Mouse (Mus musculus) neural tube, embryonic 10.5 days (tissue): ENCODE results near the gene Dph1.
A peak's percentile ranks its signal among the peaks of the same experiment; 100 is the strongest.
"Not testable (repeated sequence)": the region's sequence is repeated elsewhere in the genome, so short reads cannot be mapped to it uniquely, and the experiment has no call there.

Experiments
- DNase-seq: peaks from one replicate; pipeline ENCODE4 v3.0.0-alpha.2; 2017; ENCODE audit warnings: low spot score; ENCODE audit errors: extremely low spot score

Dph1 gene

DNA sequence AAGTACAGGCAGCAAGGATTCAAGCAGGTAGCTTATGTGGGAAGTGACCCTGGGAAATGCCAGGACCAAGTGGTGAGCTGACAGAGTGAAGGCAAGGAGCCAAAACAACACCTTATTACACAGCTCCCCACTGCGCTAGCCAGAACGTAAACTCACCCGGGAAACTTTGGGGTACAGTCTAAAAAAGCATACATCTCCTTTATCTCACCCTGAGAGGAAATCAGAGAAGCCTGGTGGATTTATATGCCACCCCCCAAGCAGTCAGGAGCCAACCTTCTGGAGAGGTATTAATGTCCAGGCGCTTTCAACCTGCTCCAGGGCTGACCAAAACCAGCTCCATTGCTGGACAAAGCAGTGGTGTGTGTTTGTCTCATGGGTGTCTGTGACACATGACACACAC is 12.9 kb upstream of the Dph1 start:
- no peak for DNase-seq

DNA sequence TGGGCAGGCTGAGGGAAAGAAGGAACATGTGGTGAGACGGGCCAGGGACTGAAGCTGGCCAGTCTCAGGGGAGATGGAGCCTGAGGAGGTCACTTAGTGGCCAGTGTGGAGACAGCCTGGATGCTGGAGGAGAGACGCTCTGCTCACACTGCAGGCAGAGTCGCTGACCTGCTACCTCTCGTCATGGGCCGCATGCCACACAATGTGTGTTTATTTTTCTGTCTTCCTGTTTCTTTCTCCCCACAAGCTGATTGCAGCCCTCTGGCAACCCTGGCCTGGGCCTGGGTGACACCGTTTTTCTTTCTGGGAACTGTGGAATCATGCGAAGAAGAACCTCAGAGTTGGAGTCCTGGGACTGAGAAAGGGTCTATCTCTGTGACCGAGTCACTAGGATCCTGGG is 10.7 kb upstream of the Dph1 start:
- no peak for DNase-seq

DNA sequence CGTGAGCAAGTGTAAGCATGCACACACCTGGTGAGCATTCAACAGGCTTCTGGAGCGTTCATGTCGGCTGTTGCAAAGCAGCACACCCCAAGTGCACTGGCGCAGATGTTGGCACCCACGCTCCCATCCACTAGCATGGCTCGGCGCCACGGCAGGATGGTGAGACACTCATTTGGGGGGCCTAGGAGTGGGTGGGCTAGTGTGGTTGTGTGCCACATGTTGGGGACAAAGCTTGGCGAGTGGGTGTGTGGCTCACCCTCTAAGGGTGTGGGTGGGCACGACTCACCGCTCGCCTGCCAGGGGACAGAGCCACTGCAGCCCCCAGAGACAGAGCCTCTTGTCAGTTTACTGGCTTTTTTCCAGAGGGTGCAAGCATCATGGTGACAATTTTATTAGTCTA is 9.9 kb upstream of the Dph1 start:
- no peak for DNase-seq

DNA sequence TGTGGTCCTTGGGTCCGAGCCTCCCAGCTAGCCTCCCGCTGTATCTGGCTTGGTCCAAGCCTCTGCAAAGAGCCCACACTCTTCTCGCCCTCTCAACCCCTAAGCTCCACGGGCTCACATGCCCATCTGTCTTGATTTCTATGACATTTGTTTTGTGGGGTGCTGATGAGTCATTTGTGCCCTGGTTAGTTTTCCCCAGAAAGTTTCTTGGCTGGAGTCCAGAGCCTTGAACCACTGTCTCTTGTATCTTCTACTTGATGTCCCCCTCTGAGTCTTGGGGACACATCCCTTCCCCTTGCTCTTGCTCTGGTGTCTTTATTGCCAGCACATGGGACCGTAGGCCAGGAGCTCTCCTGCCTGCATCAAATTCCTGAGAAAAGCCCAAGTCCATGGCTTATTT is 8.9 kb upstream of the Dph1 start:
- DNase-seq: no peak

DNA sequence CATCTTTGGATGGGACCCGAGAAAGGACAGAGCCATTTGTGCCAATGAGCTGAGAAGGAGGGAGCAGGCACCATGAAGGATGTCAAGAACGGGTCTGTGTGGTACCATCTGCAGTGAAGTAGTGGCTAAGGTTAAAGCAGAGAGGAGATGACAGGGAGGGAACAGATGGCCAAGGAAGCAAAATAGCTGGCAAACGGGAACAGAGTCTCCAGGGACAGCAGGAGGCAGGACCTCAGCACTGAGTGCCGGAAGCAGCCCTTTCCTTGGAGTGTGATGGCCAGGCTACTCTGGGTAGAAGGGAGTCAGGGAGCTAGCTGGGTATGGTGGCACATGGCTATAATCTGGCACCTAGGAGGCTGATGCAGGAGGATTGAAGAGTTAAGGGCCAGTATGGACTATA is 7.8 kb upstream of the Dph1 start:
- DNase-seq: no peak

DNA sequence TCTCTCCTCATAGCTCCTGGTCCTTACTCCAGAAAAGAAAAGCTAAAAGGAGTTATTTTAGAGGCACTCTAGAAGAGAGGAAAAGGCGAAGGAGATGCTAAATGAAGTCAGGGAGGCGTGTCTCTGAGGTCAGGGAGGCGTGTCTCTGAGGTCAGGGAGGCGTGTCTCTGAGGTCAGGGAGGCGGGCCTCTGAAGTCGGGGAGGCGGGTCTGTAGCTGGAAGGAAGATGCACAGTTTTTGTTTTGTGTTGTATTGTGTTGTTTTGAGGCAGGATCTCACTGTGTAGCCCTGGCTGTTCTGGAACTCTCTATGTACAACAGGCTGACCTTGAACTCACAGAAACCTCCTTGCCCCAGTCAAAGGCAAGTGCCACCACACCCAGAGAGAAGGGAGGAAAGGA is 6.9 kb upstream of the Dph1 start:
- DNase-seq: no peak

DNA sequence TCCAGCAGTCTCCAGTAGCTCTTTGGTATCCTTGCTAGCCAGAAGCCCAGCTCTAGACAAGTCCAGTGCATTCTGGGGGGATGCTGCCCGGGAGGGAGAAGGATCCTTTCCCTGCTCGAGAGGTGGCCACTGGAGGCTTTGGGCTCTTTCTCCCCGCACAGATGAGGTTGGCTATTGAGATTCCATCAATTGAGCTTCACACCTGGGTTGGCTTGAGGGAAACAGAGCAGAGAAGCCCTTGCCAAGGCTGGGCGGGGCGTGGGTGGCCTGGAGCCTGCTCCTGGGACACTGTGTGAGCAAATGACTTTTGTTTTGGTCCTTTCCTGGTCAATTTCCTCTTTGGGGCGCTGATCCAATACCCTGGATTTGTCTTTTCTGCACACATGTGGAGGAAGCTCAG is 5.1 kb upstream of the Dph1 start:
- no peak for DNase-seq

DNA sequence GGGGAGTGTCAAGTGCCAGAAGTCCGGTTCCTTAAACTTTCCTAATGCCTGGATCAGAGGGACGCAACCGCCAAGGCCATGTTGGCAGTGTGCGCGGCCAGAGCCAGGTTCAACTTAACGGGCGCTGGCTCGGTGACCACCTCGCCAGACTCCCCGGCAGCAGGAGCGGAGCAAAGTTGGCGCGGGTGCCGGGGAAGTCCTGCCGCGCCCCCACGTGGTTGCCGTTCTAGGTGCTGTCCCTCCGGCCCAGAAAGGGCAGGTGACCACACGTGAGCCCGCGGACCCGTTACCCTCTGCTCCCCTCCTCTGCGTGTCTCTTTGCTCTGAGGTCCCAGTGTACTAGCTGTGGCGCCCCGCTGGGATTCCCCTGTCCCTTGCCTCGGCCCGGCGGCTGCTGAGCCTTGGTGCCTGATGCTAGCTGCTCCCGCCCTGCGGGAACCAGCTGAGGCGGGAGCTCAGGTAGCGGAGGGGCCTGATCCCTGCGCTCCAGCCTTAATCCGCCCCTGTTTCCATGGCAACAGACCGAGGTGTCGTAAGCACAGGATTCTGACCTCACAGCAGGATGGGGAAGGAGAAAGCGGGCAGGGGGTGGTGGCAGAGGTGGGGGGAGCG is 3.9 kb upstream of the Dph1 start:
- no peak for DNase-seq

DNA sequence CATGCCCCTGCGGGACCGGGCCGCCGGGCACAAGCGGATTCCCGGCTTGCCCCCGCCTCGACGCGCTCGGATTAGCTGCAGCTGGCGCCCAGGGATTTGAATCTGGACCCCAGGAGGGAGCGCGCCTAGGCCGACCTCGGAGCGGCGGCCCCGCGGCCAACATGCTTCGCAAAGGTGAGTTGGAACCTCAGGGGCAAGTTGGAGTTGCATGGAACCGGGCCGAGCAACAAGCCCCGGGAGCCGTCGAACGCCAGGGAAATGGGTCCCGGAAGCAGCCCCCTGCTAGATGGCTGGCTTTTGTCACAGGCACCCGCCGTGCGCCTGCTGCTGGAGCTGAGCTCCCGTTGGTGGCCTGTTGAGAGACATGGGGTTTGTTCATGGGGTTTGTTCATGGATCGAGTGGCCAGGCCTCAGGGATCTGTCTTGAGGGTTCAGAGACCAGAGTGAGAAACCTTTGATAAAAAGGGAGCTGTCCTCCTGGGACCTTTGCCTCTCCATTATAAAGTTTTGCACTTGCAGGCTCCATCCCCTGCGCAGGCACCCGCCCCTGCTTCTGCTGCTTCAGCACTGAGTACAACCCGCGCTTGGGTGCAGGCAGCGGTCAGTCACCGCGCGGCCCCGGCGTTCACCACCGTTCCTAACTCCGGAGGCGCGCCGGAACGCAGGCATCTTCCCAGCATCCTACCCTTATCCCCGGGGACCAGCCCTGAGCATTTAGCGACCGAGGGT is 3.2 kb upstream of the Dph1 start:
- DNase-seq: peak; percentile 63

DNA sequence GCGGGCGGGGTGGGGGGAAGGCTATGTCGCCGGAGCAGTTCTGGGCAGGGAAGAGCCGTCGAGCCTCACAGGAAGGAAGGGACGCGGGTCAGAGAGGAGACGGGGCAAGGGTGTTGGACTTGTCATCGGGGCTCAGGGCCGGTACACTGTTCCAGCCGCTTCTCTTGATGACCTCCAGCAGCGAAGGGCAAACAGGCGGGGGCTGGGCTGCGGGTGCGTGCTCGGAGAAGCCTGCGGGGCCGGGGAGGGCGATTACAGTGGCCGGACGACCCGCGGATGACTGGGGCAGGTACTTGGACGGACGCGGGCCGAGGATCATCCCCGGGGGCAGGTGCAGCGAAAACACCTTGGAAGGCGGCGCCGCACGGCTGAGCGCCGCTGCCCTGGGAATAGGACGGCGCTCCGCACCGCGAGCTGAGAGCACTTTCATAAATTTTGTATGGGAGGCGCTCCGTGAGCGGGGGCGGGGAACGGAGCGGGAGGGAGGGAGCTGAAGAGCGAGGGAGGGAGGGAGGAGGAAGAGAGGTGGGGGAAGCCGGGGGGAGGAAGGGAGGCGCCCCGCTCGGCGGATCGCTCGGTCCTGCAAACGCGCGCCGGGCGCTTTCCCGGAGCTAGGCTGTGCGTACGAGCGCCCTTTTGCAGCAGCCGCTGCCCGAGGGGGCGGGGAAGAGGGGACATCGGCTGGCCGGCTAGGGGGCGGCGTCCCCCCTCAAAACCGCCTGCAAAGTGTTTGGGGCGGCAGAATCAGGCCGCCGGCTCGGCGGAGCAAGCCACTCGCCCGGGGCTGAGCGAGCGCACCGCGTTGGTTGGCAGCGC is 2.4 kb upstream of the Dph1 start, which contains the start of gene Rtn4rl1:
Rtn4rl1 (plus strand) TSS at position 528 of the 816 bp plus-strand sequence.
- DNase-seq: peak; percentile 62

DNA sequence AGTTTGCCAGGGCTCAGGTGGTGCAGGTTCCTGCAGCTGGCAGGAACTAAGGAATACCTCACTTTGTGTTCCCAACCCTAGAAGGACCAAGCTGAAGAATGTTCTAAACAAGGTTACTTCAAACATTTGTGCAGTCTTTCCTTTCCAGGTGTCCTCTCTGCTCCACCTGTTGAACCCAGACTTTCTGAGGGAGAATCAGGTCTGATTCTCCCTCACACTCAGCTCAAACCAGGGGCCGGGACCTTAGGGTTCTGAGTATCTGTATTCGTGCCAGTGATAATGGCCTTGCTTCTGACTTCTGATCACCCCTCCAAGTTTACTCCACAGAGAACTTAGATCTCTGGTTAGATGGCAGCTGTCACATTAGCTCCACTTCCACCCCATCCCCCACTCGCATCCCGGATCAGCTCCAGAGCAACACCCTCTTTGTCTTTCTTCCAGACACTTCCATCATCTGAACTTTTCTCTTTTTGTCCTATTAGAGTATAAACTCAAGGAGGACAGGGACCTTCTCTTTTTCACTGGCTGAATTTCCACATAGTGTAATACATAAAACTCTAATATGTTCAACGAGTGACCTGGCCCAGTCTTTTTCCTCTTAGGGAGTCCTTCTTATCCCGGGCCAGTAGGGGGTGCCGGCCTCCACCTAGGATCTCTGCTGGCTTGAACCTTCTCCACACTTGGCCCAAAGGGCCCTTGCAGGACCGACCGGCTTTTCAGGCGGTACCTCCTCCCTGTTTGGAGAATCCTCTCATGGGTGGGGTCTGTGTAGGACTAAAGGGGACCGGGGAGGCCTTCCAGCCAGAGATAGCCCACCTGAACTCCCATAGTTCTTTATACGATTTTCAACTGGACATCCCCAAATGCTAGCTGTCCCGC is 1.5 kb upstream of the Dph1 start:
- peak; percentile 71 for DNase-seq

DNA sequence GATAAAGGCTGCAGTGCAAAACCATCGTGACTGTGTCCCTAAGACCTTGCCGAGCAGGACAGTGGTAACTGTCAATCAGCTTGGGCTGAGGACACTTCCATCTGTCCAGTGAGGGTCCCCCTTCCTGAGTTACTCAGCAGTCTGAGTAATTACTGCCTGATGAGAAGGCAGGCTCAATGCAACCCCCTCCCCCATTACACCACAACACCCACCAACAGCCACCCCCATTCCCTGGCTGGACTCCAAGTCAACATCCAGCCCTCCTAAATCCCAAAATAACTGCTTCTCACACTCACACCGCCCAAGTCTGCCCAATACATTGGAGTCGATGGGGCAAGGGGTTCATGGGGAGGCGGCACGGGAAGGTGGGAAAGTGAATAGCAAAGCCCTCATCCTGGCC is 800 bp upstream of the Dph1 start:
- no peak for DNase-seq

DNA sequence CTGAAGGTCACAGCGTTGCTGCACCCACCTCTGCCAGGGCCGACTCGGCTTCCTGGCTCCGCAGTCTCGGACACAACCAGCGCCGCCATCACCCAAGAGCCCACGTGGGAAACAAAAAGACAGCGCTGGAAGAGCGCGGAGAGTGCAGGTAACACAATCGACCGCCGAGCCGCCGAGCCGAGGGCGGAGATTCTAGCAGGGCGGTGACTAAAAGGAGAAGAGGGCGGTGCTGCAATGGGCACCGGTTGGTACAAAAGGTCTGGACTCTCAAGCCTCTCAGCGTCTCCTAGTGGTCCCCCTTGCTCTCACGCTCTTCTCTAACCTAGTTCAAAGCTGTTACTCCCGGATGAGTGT is 693 bp downstream of the Dph1 start:
- peak; percentile 84 for DNase-seq

DNA sequence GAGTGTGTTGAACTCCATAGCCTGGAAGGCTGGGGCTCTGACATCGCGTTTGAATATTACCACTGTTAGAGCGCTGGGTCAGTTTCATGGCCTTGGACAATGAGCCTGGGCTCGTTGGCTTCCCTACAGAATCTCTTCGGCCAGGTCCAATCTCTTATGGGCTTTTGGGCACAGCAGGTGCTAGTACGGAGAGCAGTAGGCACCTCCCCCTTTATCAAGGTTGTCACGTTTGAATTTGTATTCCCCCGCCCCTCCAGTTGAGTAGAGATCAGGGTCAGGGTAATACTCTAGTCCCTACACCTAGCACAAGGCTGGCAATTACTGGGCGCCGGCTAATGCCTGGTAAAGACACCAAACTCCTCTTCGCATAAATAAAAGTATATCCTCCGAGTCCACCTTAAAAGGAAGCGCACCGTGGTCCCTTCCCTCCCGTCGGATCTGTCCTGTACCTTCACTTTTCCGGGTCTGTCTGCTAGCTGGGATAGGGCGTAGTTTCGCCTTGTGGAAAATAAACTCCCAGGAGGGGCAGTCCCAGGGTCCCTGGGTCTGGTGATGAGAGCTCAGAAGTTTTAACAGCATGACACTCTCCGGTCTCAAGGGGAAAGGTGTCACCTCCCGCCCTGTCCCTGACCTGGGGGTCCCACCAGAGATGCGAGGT is 1.2 kb downstream of the Dph1 start:
- peak; percentile 26 for DNase-seq

DNA sequence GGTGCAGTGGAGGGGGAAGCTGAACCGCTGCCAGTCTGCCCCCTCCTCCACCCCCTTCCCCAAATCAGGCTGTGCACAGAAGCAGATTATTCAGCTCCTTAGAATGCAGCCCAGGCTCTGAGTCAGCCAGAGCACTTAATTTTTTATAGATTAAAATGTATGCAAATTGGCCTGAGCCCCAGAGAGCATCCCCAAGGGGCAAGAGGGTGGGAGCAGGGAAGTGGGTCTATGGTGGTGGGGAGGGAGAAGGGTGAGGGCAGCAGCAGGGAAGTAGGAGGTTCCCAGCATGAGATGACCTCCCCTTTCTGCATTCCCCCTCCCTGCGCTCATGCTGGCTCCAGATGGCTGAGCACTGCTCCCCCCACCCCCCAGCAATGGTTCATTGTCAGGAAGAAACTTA is 6.1 kb downstream of the Dph1 start:
- DNase-seq: no peak

DNA sequence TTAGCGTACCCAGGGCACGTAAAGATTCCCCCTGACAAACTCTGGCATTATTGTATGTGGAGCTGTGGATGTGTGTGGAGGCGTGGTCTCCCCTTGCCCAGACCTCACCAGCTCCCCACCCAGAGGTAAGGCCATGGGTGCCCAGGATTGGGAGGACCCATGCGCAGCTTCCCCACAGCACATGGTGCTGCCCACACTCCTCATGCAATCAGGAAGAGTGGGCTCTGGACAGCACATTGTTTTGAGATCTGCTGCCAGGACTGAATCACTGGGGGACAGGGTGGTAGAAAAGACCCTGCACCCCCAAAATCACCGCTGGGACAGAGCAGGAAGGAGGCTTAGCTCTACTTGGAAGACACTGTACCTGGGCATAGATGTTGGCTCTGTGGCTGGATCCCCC is 6.5 kb downstream of the Dph1 start:
- no peak for DNase-seq

DNA sequence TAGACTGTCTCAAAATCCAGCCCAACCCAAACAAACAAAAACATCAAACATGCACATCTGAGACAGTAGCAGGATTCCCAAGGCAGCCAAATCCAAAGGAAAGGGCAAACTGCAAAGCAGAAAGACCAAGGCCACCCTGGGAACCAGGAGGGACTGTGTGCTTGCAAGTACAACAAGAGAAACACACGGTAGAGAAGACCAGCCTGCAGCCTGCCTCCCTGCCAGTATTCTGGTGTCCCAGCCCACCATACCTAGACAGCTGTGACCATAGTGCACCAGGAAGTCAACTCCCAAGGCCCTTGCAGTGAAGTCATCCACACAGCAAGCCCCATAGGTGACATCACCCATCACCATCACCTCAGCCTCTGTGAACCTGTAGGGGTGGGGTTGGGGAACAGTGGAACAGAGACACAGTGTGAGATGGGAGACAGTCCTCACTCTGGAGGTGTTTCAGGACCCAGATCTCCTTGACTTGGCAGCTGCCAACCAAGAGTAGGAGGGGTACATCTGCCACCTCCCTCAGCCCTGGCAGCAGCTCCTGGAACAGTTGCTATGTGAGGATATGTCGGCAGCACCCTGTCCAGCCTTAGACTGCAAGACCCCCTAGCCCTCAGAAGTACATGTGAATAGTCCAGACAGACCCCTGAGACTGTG is 7.0 kb downstream of the Dph1 start:
- no peak for DNase-seq

DNA sequence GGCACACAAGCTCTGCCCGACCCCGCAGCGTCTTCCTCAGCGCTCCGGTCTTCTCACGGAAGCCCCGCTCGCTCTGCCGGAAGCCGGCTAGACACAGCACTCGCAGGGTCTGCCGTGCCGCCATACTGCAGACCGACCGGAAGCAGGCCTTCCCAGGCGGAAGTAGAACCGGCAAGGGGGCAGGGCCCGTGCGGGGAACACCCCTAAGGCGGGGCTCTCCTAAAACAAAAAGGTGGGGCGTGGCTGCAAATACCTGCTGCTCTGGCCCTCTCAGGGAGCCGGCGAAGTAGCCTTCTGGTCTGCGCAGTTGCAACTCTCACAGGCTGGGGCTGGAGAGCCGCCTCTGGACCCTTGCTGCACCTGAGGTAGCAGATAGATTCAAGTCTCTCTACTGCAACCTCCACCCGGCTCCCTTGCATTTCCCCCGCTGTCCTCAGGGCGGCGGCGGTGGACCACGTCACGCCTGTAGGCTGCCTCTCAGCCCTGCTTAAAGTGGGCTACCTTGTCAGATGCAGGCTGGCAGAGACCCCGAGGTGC is 12.3 kb downstream of the Dph1 start, which contains the start of gene Ovca2:
Ovca2 (minus strand) TSS at position 164 of the 537 bp plus-strand sequence.
- DNase-seq: peak; percentile 95

DNA sequence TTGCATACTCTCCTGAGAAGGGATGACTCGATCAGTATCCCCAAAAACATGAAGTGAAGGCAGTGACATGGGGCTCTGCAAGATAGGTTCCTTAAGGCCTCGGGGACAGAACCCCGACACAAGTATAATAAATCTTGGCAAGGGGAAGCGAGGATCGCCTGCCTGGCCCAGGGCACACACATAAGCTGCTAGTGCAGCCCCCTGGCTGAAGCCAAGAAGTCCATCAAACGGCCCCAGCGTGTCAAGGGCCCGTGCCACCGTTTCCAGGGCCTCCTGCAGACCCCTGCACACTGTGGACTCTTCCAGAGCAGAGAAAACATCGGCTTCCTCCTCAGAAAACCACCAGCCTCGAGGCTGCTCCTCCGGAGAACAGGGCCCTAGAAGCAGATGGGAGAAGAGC is 13.0 kb downstream of the Dph1 start:
- no peak for DNase-seq

DNA sequence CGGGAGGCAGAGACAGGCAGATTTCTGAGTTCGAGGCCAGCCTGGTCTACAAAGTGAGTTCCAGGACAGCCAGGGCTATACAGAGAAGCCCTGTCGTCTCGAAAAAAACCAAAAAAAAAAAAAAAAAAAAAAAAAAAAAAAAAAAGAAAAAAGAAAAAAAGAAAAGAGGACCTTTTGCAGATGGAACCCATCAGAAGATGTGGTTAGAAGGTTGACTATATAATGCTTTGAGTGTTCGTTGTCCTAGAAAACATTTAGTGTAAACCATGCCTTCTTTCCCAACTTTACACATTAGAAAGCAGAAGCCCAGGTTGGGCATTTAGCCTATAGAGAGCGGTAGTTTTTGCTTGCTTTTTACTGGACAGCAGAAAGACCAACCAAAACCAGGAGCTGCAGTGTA is 16.5 kb downstream of the Dph1 start:
- DNase-seq: not testable (repeated sequence)
